Comparison of ENCODE assay signal across 12 mouse cellular contexts in genomic region chr2:170135820-170136219, GRCm38 (mm10).
"Had no signal": no experiment of that assay in that cellular context is flagged by ENCODE, and none has a peak within 500 bp of the region (broad histone marks: within the 10 kb centered on the region; RNA-seq: fewer than 3 reads in every experiment).

No protein-coding gene starts in this region.

- H3K27ac ChIP-seq: midbrain, embryonic 10.5 days; midbrain, embryonic 13.5 days; midbrain, embryonic 15.5 days; neural tube, embryonic 12.5 days had no signal

- H3K27me3 ChIP-seq: midbrain, embryonic 15.5 days had no signal

- H3K9ac ChIP-seq: lung, embryonic 14.5 days; midbrain, embryonic 13.5 days; midbrain, embryonic 15.5 days; neural tube, embryonic 12.5 days had no signal

- DNase-seq: lung, adult 18-20 months; lung, embryonic 14.5 days; lung, postnatal 10 days; lung, postnatal 4 days; right cerebral cortex, postnatal 14 days; thymus, adult 18-20 months; thymus, postnatal 14 days; thymus, postnatal 36 days had no signal

- H3K4me3 ChIP-seq: midbrain, embryonic 10.5 days; midbrain, embryonic 13.5 days; midbrain, embryonic 15.5 days; neural tube, embryonic 12.5 days had no signal

- H3K36me3 ChIP-seq: midbrain, embryonic 10.5 days; midbrain, embryonic 13.5 days; midbrain, embryonic 15.5 days; neural tube, embryonic 12.5 days had no signal

- H3K9me3 ChIP-seq: midbrain, embryonic 10.5 days; midbrain, embryonic 13.5 days; midbrain, embryonic 15.5 days; neural tube, embryonic 12.5 days had no signal

- ATAC-seq: midbrain, embryonic 13.5 days; midbrain, embryonic 15.5 days had no signal

- H3K4me2 ChIP-seq: lung, embryonic 14.5 days; midbrain, embryonic 13.5 days; midbrain, embryonic 15.5 days; neural tube, embryonic 12.5 days had no signal
